Mouse (Mus musculus): ENCODE results near the gene Ten1. TPM values are rescaled to one million over a fixed set of nuclear protein-coding genes. Genes with fewer than 3 reads are reported as not detected.
A peak's percentile ranks its signal among the peaks of the same experiment; 100 is the strongest.

The Ten1 gene
- polyA plus RNA-seq, 1 experiment from 2014 or later = 81.0 TPM

GRCm38 (mm10) chr11:116171959-116172358 is 26.7 kb upstream of the Ten1 start:
- Histone ChIP-seq H3K4me1 (peaks cover 2% of the 10 kb centered on the region), H3K27ac (replicated peaks) (no peak overlapping the region), H3K4me2 (replicated peaks) (no peak overlapping the region), H3K4me3 (replicated peaks) (no peak overlapping the region), H3K36me3 (peaks cover 51% of the 10 kb centered on the region), H3K27me3 (no peaks in the 10 kb centered on the region), H3K9me3 (replicated peaks) (no peaks in the 10 kb centered on the region), H3K9ac (no peak overlapping the region)
- 82% methylated on average over 2 of the region's 2 CpGs for whole genome bisulfite sequencing
- no peak for ATAC-seq (ENCODE audit: insufficient number of reproducible peaks, low FRiP score, low TSS enrichment, low read depth)

DNA sequence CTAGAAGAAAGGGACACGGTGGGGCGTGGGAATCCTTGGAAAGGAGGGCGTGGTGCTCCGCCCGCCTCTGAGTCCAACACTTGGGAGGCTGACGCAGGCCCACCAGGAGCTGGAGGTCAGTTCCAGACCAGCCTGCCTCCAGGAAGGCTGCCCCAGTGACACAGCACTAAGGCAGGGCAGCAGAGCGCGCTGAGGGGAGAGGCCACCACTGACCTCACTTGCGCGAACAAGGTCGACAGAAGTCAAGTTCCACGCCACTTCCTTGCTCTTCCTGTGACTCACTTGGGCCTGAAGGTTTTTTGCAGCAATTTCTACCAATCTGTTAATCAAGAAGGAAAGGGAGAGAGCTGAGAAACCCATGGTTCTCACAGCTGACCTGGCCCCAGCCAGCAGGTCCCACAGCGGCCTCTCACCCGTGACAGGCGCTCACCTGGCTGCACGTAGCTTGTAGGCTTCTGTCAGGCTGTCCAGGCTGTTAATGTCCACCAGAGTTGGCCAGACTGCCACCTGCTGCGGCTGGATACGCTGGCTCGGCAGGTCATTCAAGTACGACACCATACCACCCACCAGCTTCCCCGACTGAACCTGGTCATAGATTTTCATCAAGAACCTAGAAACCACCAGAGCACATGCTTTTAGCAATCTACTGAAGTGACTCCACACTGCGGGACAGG is 23.7 kb upstream of the Ten1 start:
- H3K9me3 ChIP-seq (replicated peaks) = no peaks in the 10 kb centered on the region
- 92% methylated on average over 22 of the region's 22 CpGs for WGBS

GRCm38 (mm10) chr11:116176010-116176409 is 22.6 kb upstream of the Ten1 start:
- no peak overlapping the region for H3K9ac ChIP-seq
- no peak for ATAC-seq (ENCODE audit: insufficient number of reproducible peaks, low FRiP score, low TSS enrichment, low read depth)
- no peak overlapping the region for H3K27ac ChIP-seq (replicated peaks)
- H3K36me3 ChIP-seq = peaks cover 88% of the 10 kb centered on the region
- no peaks in the 10 kb centered on the region for H3K9me3 ChIP-seq (replicated peaks)
- no peaks in the 10 kb centered on the region for H3K4me1 ChIP-seq
- H3K27me3 ChIP-seq = no peaks in the 10 kb centered on the region
- H3K4me2 ChIP-seq (replicated peaks) = no peak overlapping the region
- WGBS = 82% methylated on average over 7 of the region's 7 CpGs
- no peak overlapping the region for H3K4me3 ChIP-seq (replicated peaks)

More for the DNA sequence above, 23.7 kb upstream of the Ten1 start:
- ATAC-seq (ENCODE audit: insufficient number of reproducible peaks, low FRiP score, low TSS enrichment, low read depth) = no peak
- Histone ChIP-seq H3K36me3 (peaks cover 78% of the 10 kb centered on the region), H3K9ac (no peak overlapping the region), H3K27ac (replicated peaks) (no peak overlapping the region), H3K4me2 (replicated peaks) (no peak overlapping the region), H3K4me1 (no peaks in the 10 kb centered on the region), H3K27me3 (no peaks in the 10 kb centered on the region), H3K4me3 (replicated peaks) (no peak overlapping the region)

- H3K9me3 ChIP-seq (replicated peaks) = no peaks in the 10 kb centered on the region
- H3K4me1 ChIP-seq = no peaks in the 10 kb centered on the region
- H3K9ac ChIP-seq = no peak overlapping the region
- no peak overlapping the region for H3K4me2 ChIP-seq (replicated peaks)
- no peak for ATAC-seq (ENCODE audit: insufficient number of reproducible peaks, low FRiP score, low TSS enrichment, low read depth)
- WGBS = 85% methylated on average over 20 of the region's 20 CpGs
- peaks cover 82% of the 10 kb centered on the region for H3K36me3 ChIP-seq
- H3K27ac ChIP-seq (replicated peaks) = no peak overlapping the region
- no peaks in the 10 kb centered on the region for H3K27me3 ChIP-seq
- no peak overlapping the region for H3K4me3 ChIP-seq (replicated peaks)
Measured at GRCm38 (mm10) chr11:116178411-116179121, 20.1 kb upstream of the Ten1 start.

GRCm38 (mm10) chr11:116185836-116186235 is 12.8 kb upstream of the Ten1 start:
- Histone ChIP-seq H3K9ac (no peak overlapping the region), H3K27me3 (no peaks in the 10 kb centered on the region), H3K27ac (replicated peaks) (peak overlapping the region; percentile 72), H3K4me3 (replicated peaks) (no peak overlapping the region), H3K9me3 (replicated peaks) (no peaks in the 10 kb centered on the region), H3K4me2 (replicated peaks) (no peak overlapping the region), H3K4me1 (peaks cover 17% of the 10 kb centered on the region), H3K36me3 (peaks cover 60% of the 10 kb centered on the region)
- no peak; the same call in 1 of the 2 replicates for ATAC-seq (ENCODE audit: insufficient number of reproducible peaks, low FRiP score, low TSS enrichment, low read depth)
- WGBS = 62% methylated on average over 3 of the region's 3 CpGs

DNA sequence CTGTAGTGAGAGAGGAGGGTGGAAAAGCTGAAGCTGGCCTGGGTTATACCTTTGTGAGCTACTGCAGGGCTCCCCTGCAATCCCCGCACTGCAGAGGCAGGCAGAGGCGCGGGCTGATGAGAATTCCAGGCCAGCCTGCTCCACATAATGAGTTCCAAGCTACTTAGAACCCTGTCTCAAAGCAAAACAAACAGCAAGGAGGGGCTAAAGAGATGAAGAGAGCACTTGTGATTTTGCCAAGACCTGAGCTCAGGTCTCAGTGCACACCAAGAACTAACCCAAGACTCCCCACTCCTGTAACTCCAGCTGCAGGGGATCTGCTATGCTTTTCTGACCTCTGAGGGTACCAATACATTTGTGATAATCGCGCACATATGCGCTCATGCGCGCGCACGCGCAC is 12.3 kb upstream of the Ten1 start:
- 49% methylated on average over 11 of the region's 11 CpGs for WGBS
- no peak overlapping the region for H3K9ac ChIP-seq

GRCm38 (mm10) chr11:116187226-116187930 is 11.3 kb upstream of the Ten1 start:
- Histone ChIP-seq H3K36me3 (peaks cover 60% of the 10 kb centered on the region), H3K4me2 (replicated peaks) (no peak overlapping the region), H3K27ac (replicated peaks) (0 out of 2 replicates have a peak overlapping the region, but pooled peaks have one; percentile 0), H3K9ac (no peak overlapping the region), H3K9me3 (replicated peaks) (no peaks in the 10 kb centered on the region), H3K4me1 (peaks cover 17% of the 10 kb centered on the region), H3K4me3 (replicated peaks) (no peak overlapping the region), H3K27me3 (no peaks in the 10 kb centered on the region)
- ATAC-seq (ENCODE audit: insufficient number of reproducible peaks, low FRiP score, low TSS enrichment, low read depth) = no peak
- 37% methylated on average over 11 of the region's 11 CpGs for WGBS

More for the DNA sequence above, 12.3 kb upstream of the Ten1 start:
- peak overlapping the region; percentile 72 for H3K27ac ChIP-seq (replicated peaks)
- H3K9me3 ChIP-seq (replicated peaks) = no peaks in the 10 kb centered on the region
- H3K4me1 ChIP-seq = peaks cover 17% of the 10 kb centered on the region
- no peak overlapping the region for H3K4me2 ChIP-seq (replicated peaks)
- H3K4me3 ChIP-seq (replicated peaks) = no peak overlapping the region
- H3K36me3 ChIP-seq = peaks cover 64% of the 10 kb centered on the region
- no peak for ATAC-seq (ENCODE audit: insufficient number of reproducible peaks, low FRiP score, low TSS enrichment, low read depth)
- no peaks in the 10 kb centered on the region for H3K27me3 ChIP-seq

- WGBS = 92% methylated on average over 8 of the region's 8 CpGs
- no peak for ATAC-seq (ENCODE audit: insufficient number of reproducible peaks, low FRiP score, low TSS enrichment, low read depth)
- H3K27me3 ChIP-seq = no peaks in the 10 kb centered on the region
- H3K36me3 ChIP-seq = peaks cover 38% of the 10 kb centered on the region
- H3K4me1 ChIP-seq = peaks cover 24% of the 10 kb centered on the region
- H3K27ac ChIP-seq (replicated peaks) = no peak overlapping the region
- no peaks in the 10 kb centered on the region for H3K9me3 ChIP-seq (replicated peaks)
- H3K4me2 ChIP-seq (replicated peaks) = no peak overlapping the region
- no peak overlapping the region for H3K4me3 ChIP-seq (replicated peaks)
- H3K9ac ChIP-seq = no peak overlapping the region
Measured at GRCm38 (mm10) chr11:116194619-116195018, 4.0 kb upstream of the Ten1 start.

GRCm38 (mm10) chr11:116195252-116195651 is 3.4 kb upstream of the Ten1 start:
- no peak for ATAC-seq (ENCODE audit: insufficient number of reproducible peaks, low FRiP score, low TSS enrichment, low read depth)
- 68% methylated on average over 5 of the region's 5 CpGs for WGBS
- Histone ChIP-seq H3K9me3 (replicated peaks) (no peaks in the 10 kb centered on the region), H3K9ac (no peak overlapping the region), H3K4me3 (replicated peaks) (no peak overlapping the region), H3K4me2 (replicated peaks) (no peak overlapping the region), H3K27me3 (no peaks in the 10 kb centered on the region), H3K4me1 (peaks cover 26% of the 10 kb centered on the region), H3K27ac (replicated peaks) (no peak overlapping the region), H3K36me3 (peaks cover 32% of the 10 kb centered on the region)

DNA sequence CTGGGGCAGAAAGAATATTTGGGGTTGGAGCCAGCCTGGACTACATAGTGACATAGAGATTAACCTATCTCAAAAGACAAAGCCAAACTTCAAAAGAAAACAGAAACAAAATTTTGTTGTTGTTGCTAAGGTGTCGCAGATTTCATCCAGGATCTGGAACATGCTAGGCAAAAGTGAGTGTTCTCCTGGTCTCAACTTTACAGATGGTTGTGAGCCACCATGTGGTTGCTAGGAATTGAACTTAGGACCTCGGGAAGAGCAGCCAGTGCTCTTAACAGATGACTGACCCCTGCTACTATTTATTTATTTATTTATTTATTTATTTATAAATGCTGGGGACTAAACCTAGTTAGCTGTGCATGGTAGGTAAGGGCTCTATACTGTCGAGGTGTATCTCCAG is 2.3 kb upstream of the Ten1 start:
- Histone ChIP-seq H3K4me2 (replicated peaks) (no peak overlapping the region), H3K9ac (no peak overlapping the region), H3K4me3 (replicated peaks) (no peak overlapping the region), H3K9me3 (replicated peaks) (no peaks in the 10 kb centered on the region), H3K27me3 (no peaks in the 10 kb centered on the region), H3K4me1 (peaks cover 26% of the 10 kb centered on the region), H3K27ac (replicated peaks) (no peak overlapping the region), H3K36me3 (peaks cover 23% of the 10 kb centered on the region)
- no peak for ATAC-seq (ENCODE audit: insufficient number of reproducible peaks, low FRiP score, low TSS enrichment, low read depth)
- 91% methylated on average over 3 of the region's 3 CpGs for WGBS

DNA sequence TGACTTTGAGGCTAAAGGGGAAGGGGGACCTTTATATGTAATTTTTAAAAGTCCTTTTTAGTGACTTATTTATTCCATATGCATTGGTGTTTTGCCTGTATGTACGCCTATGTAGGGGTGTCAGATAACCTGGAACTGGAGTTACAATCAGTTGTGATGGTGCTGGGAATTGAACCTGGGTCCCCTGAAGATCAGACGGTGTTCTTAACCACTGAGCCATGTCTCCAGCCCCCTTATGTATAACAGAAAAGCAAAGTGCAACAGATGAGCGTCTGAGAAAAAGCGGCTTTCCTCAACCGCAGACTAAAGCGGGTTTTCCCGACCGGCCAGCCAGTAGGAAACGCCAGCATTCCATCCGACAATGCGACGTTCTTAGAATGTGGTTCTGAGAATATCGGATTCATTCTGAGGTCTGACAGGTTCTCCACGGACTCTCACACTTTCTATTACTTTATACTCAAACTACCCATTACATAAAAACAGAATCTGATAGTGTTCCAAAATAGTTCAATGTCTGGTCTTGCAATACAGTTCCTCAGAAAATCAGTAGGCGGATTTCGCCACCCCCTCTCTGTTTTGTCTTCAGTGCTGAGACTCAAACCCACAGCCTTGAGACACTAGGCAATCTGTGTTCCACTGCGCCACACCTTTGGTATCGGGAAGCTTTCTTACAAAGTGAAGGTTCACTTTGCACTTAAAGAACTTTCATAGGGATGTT is 1.6 kb upstream of the Ten1 start:
- H3K4me3 ChIP-seq (replicated peaks) = no peak overlapping the region; the same call in 1 of the 2 replicates
- H3K4me1 ChIP-seq = peaks cover 26% of the 10 kb centered on the region
- no peaks in the 10 kb centered on the region for H3K9me3 ChIP-seq (replicated peaks)
- H3K27me3 ChIP-seq = no peaks in the 10 kb centered on the region
- H3K27ac ChIP-seq (replicated peaks) = no peak overlapping the region
- ATAC-seq (ENCODE audit: insufficient number of reproducible peaks, low FRiP score, low TSS enrichment, low read depth) = no peak
- H3K36me3 ChIP-seq = peaks cover 19% of the 10 kb centered on the region; the same call in 1 of the 2 replicates
- no peak overlapping the region for H3K9ac ChIP-seq
- WGBS = 93% methylated on average over 18 of the region's 18 CpGs
- H3K4me2 ChIP-seq (replicated peaks) = no peak overlapping the region; the same call in 1 of the 2 replicates
